Mouse (Mus musculus): ENCODE data around the gene Slc18a3.

Gene Slc18a3

GRCm38 (mm10) chr14:32463211-32464040, 1.2 kb downstream of the Slc18a3 start:
- DNase-seq (ENCODE audit: low read depth in 1 of 2, low spot score in 2 of 2) = no peak

- DNase-seq (ENCODE audit: low read depth in 1 of 2, low spot score in 2 of 2) = no peak
These were observed 12.1 kb downstream of the Slc18a3 start for GRCm38 (mm10) chr14:32452552-32452951.

GRCm38 (mm10) chr14:32446989-32447388, 17.7 kb downstream of the Slc18a3 start:
- no peak for DNase-seq (ENCODE audit: low read depth in 1 of 2, low spot score in 2 of 2)

- DNase-seq (ENCODE audit: low read depth in 1 of 2, low spot score in 2 of 2) = no peak
These were observed 21.2 kb downstream of the Slc18a3 start for GRCm38 (mm10) chr14:32443446-32443845.

GRCm38 (mm10) chr14:32439744-32440143, 24.9 kb downstream of the Slc18a3 start:
- no peak for DNase-seq (ENCODE audit: low read depth in 1 of 2, low spot score in 2 of 2)

GRCm38 (mm10) chr14:32439316-32439715, 25.3 kb downstream of the Slc18a3 start:
- no peak for DNase-seq (ENCODE audit: low read depth in 1 of 2, low spot score in 2 of 2)

- no peak for DNase-seq (ENCODE audit: low read depth in 1 of 2, low spot score in 2 of 2)
These were observed 27.3 kb downstream of the Slc18a3 start for GRCm38 (mm10) chr14:32437352-32437793.

- no peak for DNase-seq (ENCODE audit: low read depth in 1 of 2, low spot score in 2 of 2)
These were observed 35.5 kb downstream of the Slc18a3 start for GRCm38 (mm10) chr14:32429030-32429602.

GRCm38 (mm10) chr14:32423946-32424345, 40.7 kb downstream of the Slc18a3 start:
- no peak for DNase-seq (ENCODE audit: low read depth in 1 of 2, low spot score in 2 of 2)

GRCm38 (mm10) chr14:32418747-32419146, 45.9 kb downstream of the Slc18a3 start:
- no peak for DNase-seq (ENCODE audit: low read depth in 1 of 2, low spot score in 2 of 2)

Data from monocyte, adult 2 months (primary cell).